Mouse (Mus musculus): ENCODE results near the gene Gps2.
A peak's percentile ranks its signal among the peaks of the same experiment; 100 is the strongest.
"Not testable (repeated sequence)": the region's sequence is repeated elsewhere in the genome, so short reads cannot be mapped to it uniquely, and the experiment has no call there.

Gene Gps2

DNA sequence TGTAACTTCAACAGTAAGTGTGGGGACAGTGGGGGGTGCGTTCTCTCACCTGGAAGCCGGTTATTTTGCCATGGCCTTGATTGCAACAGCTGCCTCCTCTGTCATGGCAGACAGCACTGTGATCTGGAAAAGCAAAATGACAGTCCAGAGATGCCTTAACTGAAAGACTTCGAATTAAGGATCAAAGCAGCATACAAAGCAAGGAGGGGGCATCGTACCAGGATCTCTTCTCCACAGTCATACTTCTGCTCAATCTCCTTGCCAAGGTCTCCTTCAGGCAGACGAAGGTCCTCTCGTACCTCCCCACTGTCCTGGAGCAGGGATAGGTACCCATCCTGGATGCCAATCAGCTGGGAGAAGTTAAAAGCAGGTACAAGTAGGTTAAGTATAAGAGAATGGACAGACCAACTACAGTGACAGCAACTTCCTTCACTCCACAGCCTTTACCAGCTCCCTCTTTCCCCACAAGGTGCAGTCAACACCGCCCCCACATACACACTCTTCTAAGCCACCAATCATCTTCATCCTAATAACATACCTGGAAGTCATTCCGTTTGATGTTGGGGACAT is 3.8 kb downstream of the Gps2 start:
- DNase-seq = no peak

DNA sequence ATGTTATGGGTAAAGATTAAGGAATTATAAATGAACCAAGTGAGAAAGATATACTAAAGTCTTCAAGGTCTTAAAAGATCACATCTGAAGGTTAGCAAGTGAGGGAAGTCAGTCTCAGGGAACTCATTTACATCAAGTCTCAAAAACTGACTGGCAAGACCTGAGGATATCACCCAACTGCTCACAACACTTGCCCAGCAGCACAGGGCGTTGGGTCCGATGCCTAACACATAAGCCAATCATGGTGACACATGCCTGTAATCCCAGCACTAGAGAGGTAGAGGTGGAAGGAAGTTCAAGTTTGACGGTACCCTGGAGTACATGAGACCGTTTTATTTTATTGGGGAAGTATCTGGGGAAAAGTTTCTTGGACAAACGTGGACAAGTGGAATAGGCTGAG is 4.4 kb downstream of the Gps2 start:
- no peak for DNase-seq

DNA sequence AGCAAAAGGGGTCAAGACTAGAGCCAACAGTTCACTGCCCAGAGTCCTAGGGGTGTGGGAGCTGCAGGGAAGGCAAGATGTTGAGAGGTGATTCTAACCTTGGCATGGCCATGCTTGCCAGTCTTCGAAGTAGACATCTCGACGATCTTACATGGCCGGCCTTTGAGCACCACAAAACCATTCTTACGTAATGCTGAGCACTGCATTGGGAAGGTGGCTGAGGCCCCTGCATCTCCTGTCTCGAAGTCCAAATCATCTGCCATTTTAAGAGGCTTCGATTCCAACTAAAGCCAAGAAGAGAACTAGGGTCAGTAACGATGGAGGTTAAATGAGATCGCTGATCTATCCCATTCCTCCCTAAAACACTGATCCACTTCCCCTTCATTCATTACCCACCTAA is 5.4 kb downstream of the Gps2 start:
- no peak for DNase-seq

DNA sequence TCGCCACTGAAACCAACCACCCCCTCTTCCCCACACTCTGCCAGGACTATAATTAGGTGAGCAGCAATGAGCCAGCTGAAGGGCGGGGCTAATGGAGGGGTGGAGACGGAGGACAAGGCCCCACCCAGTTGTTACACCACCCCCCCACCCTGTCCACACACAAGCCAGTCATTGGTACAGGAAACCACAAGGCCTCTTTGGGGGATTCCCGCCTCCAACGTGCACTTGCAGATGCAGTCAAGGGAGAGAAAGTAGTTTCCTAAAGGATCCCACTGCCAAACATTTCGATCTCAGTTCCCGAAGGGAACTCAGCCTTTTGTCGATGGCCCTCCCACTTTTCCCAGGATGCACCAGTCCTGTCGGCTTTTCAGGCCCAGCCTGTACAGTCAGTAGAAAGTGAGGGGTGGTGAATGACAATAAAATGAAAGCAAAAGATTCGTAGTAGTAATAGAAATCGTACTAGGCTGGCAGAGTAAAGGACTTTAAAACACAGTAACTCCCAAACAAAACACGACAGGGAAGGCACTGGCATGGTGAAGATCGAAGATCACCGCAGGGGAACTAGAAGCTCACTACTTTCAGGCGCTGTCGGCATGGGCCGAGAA is 6.1 kb downstream of the Gps2 start:
- peak; percentile 79 to 81 for DNase-seq

DNA sequence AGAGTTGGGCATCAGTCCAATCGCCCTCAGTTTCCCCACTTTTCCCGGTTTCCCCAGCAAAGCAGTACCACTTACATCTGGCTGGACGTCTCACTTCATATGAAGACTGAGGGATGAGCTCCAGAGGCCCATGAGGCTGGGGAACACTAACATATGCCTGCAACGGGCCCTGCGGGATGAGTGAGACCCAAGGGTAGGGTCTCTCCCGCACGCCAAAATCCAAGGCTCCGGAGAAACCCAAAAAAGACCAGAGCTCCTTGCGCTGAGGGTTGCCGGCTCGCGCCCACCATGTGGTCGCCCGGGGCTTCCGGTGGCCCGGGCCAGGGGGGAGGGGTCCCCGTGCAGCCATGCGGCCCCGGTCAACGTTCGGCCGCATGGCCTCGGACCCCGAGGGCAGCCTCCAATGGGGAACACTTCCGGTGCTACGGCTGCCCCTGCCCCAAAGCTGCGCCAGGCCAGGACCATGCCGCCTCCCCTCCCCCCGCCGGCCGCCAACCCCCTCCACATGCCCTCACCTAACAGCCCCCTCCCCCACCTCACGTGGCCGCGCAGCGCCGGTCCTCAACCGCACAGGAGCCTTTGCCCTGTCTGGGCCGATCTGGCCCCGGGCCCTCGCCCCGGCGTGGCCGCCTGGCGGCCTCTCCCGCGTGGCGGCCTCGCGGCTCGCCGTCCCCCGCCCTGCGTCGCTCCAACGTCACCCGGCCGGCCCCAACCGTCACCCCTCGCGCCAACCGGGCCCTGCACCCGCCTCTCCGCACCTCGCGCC is 6.8 kb downstream of the Gps2 start:
- DNase-seq = no peak

DNA sequence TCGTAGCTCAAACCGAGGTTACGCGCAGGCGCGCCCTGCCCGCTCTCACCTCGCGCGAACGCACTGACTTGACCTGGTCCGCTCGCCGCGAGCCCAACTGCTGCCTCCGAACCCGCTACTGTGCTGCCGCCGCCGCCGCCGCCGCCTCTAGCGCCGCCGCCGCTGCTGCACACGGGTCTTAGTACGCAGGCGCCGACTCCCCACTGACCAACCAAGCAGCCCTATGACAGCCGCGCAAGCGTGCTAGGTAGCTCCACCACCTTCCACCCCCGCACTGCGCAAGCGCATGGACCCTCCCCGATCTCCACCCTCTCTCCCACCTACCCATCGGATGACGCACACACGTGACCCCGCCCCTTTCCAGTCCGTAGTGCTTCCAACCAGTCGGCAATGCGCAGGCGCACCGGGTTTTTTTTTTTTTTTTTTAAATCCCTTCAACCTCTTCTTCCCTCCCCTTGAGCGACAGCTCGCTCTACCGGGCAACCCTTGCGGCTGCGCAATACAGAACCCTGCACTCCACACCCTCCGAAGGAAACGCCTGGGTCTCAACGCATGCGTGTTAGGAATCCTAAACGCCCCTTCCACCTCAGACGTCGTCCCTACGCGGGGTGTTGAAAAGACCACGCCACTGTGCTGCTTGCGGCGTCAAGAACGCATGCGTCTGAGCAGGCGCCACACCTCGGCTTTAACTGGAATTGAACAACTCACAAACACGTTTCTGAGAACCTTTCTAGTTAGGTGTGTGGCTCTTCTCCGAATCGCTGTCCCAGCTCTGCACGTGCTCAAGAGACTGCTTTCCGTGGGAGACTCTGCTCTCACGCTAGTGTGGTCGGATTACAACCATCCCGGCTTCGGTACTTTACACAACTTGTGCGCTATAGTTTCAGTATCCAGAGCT is 7.7 kb downstream of the Gps2 start, which contains the start of gene Eif5a:
TSS of gene Eif5a (minus strand) at position 845 of the 898 bp plus-strand sequence.
- DNase-seq = peak; percentile 100

DNA sequence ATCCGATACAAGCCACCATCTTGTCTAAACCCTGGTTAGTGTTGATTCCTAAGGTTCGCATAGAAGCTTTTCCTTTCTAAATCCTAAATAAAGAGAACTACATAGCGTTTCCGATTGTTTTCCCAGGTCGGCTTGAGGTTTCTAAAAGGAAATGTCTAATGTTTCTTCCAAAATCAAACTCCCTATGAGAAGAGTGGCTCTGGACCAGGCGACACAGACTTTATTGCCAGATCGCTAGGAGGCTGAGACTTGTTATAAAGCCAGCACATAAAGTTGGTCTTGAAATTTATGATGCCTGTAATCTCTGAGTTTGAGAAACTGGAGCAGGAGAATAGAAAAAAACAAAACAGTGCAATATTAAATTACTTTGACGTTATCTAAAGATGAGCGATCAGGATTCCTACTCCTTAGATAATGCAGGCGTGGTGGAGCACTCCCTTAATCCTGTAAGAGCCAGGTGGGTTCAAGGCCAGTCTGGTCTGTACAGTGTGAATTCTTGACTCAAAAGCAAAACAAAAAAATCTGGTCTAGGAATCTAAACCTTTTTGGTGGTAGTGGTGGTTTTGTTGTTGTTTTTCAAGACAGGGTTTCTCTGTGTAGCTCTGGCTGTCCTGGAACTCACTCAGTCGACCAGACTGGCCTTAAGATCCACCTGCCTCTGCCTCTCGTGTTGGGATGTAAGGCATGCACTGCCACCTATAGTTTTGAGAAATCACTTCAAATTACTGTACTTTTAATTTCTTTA is 8.5 kb downstream of the Gps2 start:
- no peak for DNase-seq

DNA sequence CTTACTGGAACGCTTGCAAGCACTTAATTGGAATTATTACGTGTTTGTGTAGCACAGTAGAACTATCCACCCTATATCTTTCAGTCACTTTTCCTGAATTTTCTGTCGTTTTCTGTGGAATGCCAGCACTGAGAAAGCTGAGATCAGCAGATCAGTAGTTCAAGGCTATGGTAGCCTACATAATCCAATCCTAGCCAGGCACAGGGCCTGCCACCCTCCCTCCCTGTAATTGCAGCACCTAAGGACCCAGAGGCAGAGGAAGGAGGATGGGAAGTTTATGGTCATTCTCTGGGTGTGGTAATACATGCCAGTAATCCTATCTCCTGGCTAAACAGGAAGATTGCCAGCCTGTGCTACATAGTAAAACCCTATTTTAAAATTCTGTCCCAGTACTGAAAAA is 9.1 kb downstream of the Gps2 start:
- DNase-seq = no peak

DNA sequence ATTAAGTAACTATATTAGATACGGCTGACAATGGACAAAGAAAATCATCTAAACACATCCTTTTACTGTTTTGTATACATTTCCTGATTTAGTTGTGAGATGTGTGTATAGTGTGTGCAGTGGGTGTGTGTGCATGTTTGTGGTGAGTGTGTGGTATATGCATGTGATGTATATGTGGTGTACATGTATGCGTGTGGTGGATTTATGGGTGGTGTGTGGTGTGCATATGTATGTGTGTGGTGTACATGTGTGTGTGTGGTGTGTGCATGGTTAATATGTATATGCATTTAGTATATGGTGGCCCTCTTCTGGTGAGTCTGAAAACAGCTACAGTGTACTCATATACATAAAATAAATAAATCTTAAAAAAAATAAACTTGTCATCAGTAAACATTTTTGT is 13.8 kb downstream of the Gps2 start:
- DNase-seq = no peak

DNA sequence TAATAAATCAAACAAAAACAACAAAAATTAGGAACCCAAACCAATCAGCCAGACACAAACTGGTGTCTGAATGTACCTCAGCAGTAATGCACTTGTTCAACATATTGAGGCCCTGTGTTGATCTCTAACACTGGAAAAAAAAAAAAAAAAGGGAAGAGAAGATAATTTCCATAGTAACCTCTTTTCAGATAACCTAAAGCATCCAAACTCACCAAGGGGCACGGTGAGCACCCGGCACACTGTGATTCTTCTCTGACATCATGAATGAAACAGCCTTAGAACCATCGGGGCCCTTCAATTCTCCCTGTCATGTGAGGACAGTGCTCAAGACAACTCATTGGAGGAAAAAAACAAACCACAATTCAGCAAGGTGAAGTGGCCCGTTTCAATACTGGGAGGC is 16.0 kb downstream of the Gps2 start:
- DNase-seq = no peak

DNA sequence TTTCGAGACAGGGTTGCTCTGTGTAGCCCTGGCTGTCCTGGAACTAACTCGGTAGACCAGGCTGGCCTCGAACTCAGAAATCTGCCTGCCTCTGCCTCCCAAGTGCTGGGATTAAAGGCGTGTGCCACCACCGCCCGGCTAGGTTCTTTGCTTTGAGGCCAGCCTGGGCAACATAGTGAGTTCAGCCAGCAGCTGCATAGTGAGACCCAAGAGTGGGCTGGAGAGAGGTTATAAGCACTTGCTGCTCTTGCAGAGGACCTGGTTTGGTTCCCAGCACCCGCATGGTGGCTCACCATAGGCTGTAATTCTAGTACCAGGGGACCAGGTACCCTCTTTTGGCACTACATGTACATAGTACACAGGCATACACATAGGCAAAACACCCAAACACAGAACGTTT is 16.5 kb downstream of the Gps2 start:
- DNase-seq = not testable (repeated sequence)

DNA sequence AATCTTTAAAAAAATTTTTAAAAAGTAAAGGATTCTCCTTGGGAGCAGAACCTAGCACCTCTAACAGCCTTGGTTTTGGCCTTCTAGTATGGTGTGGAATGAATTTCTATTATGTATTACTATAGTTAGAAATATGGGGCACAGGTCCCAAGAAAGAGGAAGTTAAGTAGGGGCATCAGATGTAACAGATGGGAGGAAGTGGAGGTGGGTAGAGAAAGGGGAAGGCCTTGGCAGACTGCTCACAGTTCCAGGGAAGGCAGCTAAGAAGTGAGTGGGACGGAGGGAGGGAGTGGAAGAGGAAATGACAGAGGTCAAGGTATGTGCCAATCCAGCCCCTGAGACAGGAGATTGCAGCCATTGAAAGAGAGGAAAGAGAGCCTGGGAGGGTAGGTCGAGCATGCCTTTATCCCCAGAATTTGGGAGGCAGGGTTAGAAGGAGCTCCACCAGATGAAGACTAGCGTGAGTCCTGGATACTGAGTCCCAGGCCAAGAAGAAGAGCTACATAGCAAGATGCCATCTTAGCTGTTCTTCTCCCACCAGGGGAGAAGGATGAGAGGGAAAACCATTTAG is 17.4 kb downstream of the Gps2 start:
- peak in 1 of 2 experiments; percentile 26 for DNase-seq

DNA sequence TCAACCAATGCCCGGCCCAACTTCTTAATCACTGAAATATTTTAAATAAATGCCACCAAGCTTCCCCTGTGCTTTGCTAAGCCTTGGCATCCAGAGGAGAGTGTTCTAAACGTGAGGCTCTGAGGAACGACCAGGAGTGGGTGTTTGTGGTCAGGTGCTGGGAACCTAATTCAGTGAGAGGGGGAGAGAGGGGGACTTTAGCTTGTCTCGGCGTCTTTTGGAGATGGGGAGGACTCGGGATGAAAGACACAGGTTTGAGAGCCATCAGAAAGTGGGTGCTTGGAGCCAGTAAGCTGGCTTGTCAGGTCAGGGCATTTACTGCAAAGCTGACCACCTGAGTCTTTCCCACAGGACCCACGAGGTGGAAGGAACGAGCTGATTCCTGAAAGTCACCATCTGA is 18.1 kb downstream of the Gps2 start:
- DNase-seq = no peak

DNA sequence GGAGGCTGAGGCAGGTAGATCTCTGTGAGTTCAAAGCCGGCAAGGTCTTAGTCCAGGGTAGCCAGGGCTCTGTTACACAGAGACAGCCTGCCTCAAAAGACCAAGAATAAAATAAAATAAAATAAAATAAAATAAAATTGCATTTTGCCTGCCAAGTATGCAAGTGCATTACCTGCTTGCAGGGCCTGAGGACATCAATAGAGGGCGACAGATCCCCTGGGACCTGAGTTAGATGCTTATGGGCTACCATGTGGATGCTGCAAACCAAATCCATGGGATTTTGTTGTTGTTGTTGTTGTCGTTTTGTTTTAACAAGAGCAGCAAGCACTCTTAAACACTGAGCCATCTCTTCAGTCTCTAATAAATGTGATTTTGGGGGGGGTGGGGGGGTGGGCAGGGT is 18.6 kb downstream of the Gps2 start:
- no peak for DNase-seq

DNA sequence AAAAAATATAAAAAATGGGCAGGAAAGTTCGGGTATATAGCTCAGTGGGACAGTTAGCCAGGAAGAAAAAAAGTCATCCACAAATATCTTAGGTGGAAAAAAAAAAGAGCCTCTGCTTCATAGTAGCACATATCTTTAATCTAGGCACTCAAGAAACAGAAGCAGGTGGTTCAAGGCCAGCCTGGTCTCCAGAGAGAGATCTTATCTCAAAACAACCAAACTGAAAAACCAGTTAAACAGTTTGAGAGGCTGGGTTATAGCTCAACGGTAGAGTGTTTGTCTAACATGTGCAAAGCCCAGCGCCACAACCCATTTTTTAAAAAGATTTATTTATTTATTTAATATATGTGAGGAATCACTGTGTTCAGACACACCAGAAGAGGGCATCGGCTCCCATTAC is 19.4 kb downstream of the Gps2 start:
- DNase-seq = no peak

DNA sequence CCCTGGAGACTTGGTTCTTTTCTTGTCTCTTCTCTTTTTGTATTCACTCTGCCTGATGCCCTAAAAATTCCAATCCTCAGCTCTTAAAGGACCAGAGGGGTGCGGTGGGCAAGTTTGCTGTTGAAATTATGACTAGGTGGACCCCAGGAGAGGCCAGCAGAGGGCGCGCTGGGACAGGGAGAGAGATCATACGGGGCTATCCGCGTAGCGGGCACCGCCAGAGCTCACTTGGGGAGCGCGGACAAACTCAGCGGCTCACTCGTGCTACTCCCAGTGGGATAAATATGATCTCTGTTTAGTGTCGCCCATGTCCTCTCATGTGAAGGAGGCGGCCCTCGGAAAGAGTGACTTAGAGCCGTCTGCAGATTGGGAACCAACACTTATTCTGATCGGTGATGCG is 20.5 kb downstream of the Gps2 start:
- peak; percentile 77 to 95 for DNase-seq

DNA sequence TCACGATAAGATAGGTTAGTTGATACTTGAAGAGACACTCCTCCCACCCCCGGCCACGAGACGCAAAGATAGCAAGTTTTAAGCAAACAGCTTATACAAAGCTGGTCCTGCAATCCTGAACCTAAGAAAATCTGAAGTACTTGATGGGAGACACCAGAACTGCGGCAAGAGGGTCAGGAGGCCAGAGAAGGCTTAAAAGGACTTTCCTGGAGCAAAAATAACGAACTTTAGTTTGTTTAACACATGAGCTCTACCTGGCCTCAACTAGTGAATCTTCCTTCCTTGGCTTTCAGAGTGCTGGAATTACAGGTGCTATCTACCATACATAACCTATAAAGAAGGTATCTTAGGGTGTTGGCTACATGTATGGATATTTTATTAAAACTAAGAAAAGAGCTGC is 21.0 kb downstream of the Gps2 start:
- DNase-seq = no peak

DNA sequence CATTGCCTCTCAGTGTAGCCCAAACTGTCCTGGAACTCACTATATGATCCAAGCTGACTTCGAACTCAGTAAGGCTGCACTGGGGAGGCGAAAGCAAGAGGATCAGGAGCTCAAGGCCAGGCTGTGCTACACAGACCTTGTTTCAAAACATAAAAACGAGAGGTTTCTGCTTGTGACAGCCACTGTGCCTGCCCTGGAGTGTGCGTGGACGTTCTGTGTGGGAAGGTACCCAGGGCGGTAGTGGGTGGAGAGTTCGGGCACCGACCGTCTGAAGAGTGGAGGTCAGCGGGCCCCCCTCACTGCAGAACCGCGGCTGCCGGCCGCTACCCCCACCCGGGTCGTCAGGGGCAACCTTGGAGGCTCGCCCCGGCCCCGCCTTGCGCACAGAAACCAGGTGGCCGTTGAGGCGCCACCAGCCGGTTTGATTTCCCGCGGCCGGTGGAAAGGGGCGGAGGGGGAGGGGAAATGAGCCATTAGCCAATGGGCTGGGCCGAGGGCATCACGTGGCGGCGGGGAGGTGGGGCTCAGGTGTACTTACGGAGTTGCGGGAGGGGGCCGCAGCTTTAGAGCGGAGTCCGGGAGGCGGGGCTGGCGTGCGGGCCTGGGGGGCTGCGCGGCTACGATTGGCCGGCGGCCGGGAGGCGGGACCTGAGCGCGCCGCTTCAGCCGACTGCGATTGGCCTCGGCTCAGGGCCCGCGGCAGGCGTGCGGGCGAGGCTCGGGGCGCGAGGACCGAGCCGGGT is 21.6 kb downstream of the Gps2 start, which contains the start of gene Ybx2:
TSS of gene Ybx2 (plus strand) at position 660 of the 743 bp plus-strand sequence.
- DNase-seq = peak; percentile 81 to 87

DNA sequence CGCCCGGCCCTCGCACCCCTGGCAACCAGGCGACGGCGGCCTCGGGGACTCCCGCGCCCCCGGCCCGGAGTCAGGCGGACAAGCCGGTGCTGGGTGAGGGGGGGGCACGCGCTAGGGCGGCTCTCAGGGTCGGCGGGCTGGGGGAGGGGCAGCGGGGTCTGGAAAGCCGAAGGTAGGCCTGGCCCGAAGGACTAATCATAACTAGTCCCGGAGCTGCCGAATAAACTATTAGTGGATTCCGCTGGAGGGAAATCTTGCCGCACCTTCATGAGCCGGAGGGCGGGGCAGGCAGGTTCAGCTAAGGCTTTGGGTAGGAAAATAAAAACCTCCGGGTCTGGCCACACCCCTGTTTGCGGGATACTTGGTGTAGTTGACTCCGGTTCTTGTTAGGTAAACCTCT is 22.5 kb downstream of the Gps2 start:
- DNase-seq = no peak

DNA sequence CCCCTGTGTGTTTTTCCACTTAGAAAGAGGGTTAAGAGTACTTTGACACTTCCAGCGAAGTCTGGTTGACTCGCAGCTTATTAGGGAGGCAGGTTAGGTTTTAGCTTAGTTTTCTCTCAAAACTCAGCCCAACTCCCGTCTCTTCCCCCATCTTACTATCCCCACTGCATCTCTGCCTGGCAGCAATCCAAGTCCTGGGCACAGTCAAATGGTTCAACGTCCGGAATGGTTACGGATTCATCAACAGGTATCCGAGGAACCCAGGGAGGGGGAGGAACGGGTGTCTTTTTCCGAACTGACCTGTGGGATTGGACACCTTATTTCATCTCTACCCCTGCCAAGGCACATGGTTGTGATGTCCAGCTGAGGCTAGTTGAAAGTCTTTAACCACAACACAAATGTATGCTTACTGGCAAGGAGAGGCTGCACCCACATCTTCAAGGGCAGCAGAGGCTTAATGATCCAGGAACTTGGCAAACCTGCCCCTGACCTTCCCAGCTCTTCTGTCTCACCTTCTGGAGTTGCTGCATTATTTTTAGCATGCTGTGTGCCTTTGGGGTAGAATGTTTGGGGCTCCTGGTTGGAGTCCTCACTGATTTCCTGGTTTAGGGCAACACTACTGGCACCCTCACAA is 23.1 kb downstream of the Gps2 start:
- DNase-seq = no peak

DNA sequence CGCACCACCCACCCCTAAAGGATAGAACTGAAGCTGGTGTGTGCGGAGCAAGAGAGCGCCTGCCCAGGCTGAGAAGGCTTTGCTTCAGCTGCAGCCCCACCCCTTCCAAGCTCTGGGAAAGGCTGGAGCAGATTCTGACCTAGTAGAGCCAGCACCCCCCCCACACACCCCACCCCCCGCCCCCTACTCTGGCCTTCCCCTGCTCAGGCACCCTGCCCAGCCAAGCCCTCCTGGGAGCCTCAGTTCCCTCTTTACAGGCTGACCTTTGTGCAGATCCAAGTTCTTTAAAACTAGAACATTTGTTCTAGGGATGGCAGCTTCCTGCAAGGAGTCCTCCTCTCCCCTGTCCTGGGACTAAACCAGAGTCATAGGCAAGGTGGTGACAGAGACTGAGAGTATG is 23.7 kb downstream of the Gps2 start:
- DNase-seq = no peak
